Mouse (Mus musculus) liver, embryonic 16.5 days (tissue): ENCODE results near the gene Ankmy1. TPM values are rescaled to one million over a fixed set of nuclear protein-coding genes. Genes with fewer than 3 reads are reported as not detected.

Source experiments
- ATAC-seq: fragments of 200-750 bp; cut with Nextera tagmentation; 2 replicates; pipeline ENCODE4 v1.8.0; 2017; ENCODE audit warnings: low read depth, mild to moderate bottlenecking, moderate number of reproducible peaks, moderate library complexity
- H3K27ac ChIP-seq: fragments of 300-500 bp; sonication (generic); 2 replicates; pipeline ENCODE4 v1.5.1; 2014; ENCODE audit warnings: mild to moderate bottlenecking, low read length
- H3K27me3 ChIP-seq: fragments of 300-500 bp; sonication (generic); 2 replicates; pipeline ENCODE4 v1.6.1; 2014; ENCODE audit warnings: low read depth, low read length, mixed read lengths; ENCODE audit not compliant: control insufficient read depth, insufficient read depth
- H3K36me3 ChIP-seq: fragments of 300-500 bp; sonication (generic); 2 replicates; pipeline ENCODE4 v1.6.1; 2014; ENCODE audit warnings: mild to moderate bottlenecking; ENCODE audit not compliant: control insufficient read depth, insufficient read depth
- H3K4me1 ChIP-seq: fragments of 300-500 bp; sonication (generic); 2 replicates; pipeline ENCODE4 v1.6.1; 2014; ENCODE audit warnings: low read depth, low read length, mixed read lengths; ENCODE audit not compliant: control insufficient read depth
- H3K4me2 ChIP-seq: fragments of 300-500 bp; sonication (generic); 2 replicates; pipeline ENCODE4 v1.6.1; 2014; ENCODE audit warnings: low read depth, low read length, mixed read lengths
- H3K4me3 ChIP-seq: fragments of 300-500 bp; sonication (generic); 2 replicates; pipeline ENCODE4 v1.5.1; 2014; ENCODE audit warnings: low read depth, mild to moderate bottlenecking, low read length
- H3K9ac ChIP-seq: fragments of 300-500 bp; sonication (generic); 2 replicates; pipeline ENCODE4 v1.6.1; 2014; ENCODE audit warnings: low read depth, low read length
- H3K9me3 ChIP-seq: fragments of 300-500 bp; sonication (generic); replicated peaks from 2 replicates; pipeline ENCODE4 v1.6.1; 2016; ENCODE audit warnings: low read length; ENCODE audit not compliant: control insufficient read depth
- WGBS: fragments of 180-500 bp; shearing (Covaris S2); extraction: QIAGEN DNeasy Blood & Tissue Kit; methylation state at CpG from one replicate; pipeline ENCODE4 v1.1.7; 2014; ENCODE audit not compliant: insufficient replicate concordance; 5-methylcytosine and 5-hydroxymethylcytosine counted together
- polyA plus RNA-seq: library from polyadenylated mRNA; unstranded; fragments of >200 nt; fragmentation: Nextera tagmentation; extraction: Ambion mirVana; gene quantifications from 2 replicates; pipeline ENCODE4 v1.2.1, GENCODE M21; 2015

Gene Ankmy1
- polyA plus RNA-seq, 1 experiment from 2014 or later: not detected

- H3K9ac ChIP-seq: no peak overlapping the region
Observed at GRCm38 (mm10) chr1:92866170-92866569, 36.5 kb downstream of the Ankmy1 start.

GRCm38 (mm10) chr1:92863268-92863667 lies 39.4 kb downstream of the Ankmy1 start:
- ATAC-seq: no peak

More at GRCm38 (mm10) chr1:92866170-92866569, 36.5 kb downstream of the Ankmy1 start:
- Histone ChIP-seq H3K27ac (no peak overlapping the region), H3K4me1 (no peaks in the 10 kb centered on the region), H3K4me3 (no peak overlapping the region), H3K36me3 (no peaks in the 10 kb centered on the region), H3K4me2 (no peak overlapping the region), H3K27me3 (no peaks in the 10 kb centered on the region), H3K9me3 (no peaks in the 10 kb centered on the region)
- WGBS: 61% methylated on average over 2 of the region's 2 CpGs
- no peak for ATAC-seq

GRCm38 (mm10) chr1:92861503-92861902 lies 41.2 kb downstream of the Ankmy1 start:
- no peaks in the 10 kb centered on the region for H3K4me1 ChIP-seq
- H3K27ac ChIP-seq: no peak overlapping the region
- 60% methylated on average over 6 of the region's 6 CpGs for WGBS
- no peaks in the 10 kb centered on the region for H3K36me3 ChIP-seq
- no peak for ATAC-seq
- no peaks in the 10 kb centered on the region for H3K27me3 ChIP-seq
- H3K9me3 ChIP-seq: no peaks in the 10 kb centered on the region
- H3K4me3 ChIP-seq: no peak overlapping the region
- no peak overlapping the region for H3K4me2 ChIP-seq
- no peak overlapping the region for H3K9ac ChIP-seq

More at GRCm38 (mm10) chr1:92863268-92863667, 39.4 kb downstream of the Ankmy1 start:
- 50% methylated on average over 4 of the region's 4 CpGs for WGBS
- H3K4me2 ChIP-seq: no peak overlapping the region
- H3K4me1 ChIP-seq: no peaks in the 10 kb centered on the region
- H3K9ac ChIP-seq: no peak overlapping the region
- no peaks in the 10 kb centered on the region for H3K27me3 ChIP-seq
- no peaks in the 10 kb centered on the region for H3K36me3 ChIP-seq
- no peak overlapping the region for H3K27ac ChIP-seq
- H3K9me3 ChIP-seq: no peaks in the 10 kb centered on the region
- no peak overlapping the region for H3K4me3 ChIP-seq

DNA sequence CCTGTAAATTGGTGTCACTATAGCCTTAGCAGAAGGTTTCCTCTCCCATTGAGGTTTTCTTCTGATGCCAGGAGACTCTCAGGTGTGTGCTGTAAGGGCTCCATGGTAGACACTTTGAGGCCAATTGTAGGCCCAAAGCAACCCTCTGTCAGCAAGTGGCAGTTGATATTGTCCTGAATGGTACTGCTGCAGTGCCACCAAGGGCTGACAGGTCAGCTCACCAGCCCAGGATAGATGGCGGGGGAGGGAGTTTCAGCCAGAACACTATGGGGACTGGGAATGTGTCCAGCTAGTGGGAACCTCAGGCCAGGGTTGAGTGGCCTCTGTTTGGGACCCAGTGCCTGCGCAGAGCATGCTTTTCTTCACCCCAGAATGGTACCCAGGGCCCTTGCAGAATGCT lies 50.3 kb downstream of the Ankmy1 start:
- H3K4me2 ChIP-seq: no peak overlapping the region
- no peak overlapping the region for H3K4me3 ChIP-seq
- peaks cover 16% of the 10 kb centered on the region for H3K27me3 ChIP-seq
- H3K9ac ChIP-seq: no peak overlapping the region
- no peak for ATAC-seq
- no peaks in the 10 kb centered on the region for H3K4me1 ChIP-seq
- no peaks in the 10 kb centered on the region for H3K36me3 ChIP-seq
- WGBS: 66% methylated on average over 2 of the region's 2 CpGs
- H3K9me3 ChIP-seq: no peaks in the 10 kb centered on the region
- H3K27ac ChIP-seq: no peak overlapping the region

DNA sequence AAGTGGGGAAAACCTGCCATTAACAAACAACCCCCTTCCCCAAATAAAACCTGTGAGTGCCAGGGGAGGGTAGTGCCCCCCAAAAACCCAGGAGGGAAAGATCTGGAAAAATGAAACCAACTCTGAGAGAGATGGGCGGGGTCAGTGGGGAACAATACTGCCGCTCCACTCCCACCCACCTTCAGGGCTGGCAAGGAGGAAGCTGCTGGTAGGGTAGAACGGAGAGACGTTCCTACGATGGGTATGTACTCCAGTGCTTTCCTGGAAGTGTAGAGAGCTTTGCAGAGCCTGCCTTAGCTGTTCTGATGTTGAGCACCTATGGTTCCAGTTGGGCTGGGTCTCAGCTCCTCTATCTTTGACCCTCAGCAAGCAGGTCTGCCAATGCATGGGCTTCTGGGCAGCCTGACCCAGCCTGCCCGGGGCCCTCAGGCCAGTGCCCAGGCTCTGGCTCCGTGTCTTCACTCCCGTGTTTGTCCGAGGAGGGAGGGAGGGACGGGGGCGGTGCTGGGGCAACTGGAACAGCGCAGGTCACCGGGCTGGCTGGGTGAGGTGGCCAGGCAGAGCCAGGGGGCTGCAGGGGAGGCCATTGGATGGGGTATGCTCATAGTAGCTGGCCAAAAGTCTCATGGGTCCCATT lies 52.6 kb downstream of the Ankmy1 start:
- Histone ChIP-seq H3K27ac (no peak overlapping the region), H3K4me1 (no peaks in the 10 kb centered on the region), H3K4me2 (no peak overlapping the region), H3K4me3 (no peak overlapping the region), H3K9me3 (no peaks in the 10 kb centered on the region), H3K27me3 (peaks cover 17% of the 10 kb centered on the region), H3K36me3 (no peaks in the 10 kb centered on the region), H3K9ac (no peak overlapping the region)
- WGBS: 34% methylated on average over 13 of the region's 13 CpGs
- no peak for ATAC-seq

DNA sequence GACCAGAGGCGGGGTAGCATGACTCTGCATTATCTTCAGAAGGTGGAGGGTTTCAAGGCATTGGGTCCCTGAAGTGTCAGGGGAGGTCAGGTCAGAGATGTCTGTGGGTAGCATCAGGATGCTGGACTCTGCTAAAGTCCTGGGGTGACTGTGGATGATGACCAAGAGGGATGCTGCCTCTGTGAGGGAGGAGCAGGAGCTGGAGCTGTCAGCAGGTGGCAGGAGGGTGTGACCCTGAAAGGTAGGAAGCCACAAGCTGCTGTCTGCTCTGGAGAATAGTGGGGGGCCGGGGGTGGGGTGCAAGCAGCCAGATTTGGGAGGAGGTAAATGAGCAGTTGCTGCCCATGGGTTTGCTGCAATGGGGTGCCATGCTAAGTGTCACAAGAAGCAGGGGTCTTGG lies 53.2 kb downstream of the Ankmy1 start:
- WGBS: 26% methylated on average over 2 of the region's 2 CpGs
- Histone ChIP-seq H3K27me3 (peaks cover 17% of the 10 kb centered on the region), H3K9me3 (no peaks in the 10 kb centered on the region), H3K4me3 (no peak overlapping the region), H3K27ac (no peak overlapping the region), H3K9ac (no peak overlapping the region), H3K36me3 (no peaks in the 10 kb centered on the region), H3K4me2 (no peak overlapping the region), H3K4me1 (no peaks in the 10 kb centered on the region)
- no peak for ATAC-seq

DNA sequence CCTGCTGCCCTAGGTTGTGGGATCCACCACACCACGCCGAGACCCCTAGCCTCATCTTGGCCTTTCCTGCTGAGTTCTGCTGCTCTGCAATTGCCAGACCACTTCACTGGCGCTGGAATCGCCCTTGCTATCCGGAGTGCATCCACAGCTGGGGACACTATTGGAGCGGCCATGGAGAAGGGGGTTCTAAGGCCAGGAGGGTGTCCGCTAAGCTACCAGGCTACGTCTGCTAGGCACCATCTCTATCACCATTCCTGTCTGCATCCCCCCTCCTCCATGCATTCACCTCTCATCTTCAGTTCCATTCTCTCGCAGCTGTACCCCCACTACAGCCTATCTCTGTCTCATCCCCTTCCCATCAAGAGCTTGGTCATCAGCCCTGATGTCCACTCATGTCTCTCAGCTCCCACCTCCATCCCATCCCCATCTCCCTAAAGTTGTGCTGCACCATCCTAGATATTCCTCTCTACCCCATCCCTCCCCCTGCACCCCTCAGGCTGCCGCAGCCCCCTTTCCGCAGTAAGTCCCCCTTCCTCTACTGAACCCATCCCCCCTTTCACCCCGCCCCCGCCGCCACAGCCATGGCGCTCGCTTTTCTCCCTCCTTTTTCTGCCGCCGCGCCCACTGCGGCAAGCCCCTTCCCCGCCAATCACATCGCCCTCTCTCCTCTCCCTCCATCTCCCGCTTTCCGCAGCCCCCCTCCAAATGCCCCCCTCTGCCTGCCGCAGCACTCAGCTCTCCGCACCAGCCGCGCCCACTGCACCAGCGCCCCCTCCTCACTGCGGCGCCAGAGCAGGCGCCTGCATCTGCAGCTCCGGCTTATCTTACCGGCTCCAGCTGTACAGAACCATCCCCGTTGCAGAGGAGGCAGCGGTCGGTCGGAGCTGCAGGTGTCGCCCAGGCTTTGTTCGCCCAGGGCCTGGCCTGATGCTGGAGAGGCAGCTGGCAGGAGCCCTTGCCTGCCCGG lies 54.5 kb downstream of the Ankmy1 start:
- no peak for ATAC-seq
- 8% methylated on average over 37 of the region's 41 CpGs for WGBS
- Histone ChIP-seq H3K27ac (no peak overlapping the region), H3K9me3 (no peaks in the 10 kb centered on the region), H3K4me2 (no peak overlapping the region), H3K27me3 (peaks cover 17% of the 10 kb centered on the region), H3K9ac (no peak overlapping the region), H3K36me3 (no peaks in the 10 kb centered on the region), H3K4me3 (no peak overlapping the region), H3K4me1 (no peaks in the 10 kb centered on the region)

DNA sequence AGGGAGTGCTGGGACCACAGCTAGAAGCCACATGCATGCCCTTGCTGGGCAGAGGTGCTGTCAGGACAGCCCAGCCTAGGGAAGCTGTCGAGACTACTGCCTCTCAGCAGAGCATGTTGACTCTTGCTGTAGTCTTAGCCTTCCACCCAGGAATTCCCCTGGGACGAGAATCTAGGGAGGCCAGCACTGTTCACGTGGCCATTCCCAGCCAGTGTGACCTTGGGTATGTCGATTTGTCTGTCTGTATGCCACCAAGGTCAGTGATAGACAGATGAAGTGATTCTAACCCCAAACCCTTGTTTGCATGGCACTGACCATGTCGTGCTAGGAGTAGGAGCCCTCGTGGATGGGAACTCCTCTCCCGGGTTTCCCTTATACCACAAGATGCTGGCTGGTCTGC lies 56.8 kb downstream of the Ankmy1 start:
- Histone ChIP-seq H3K4me1 (no peaks in the 10 kb centered on the region), H3K36me3 (no peaks in the 10 kb centered on the region), H3K27me3 (peaks cover 17% of the 10 kb centered on the region), H3K4me2 (no peak overlapping the region), H3K4me3 (no peak overlapping the region), H3K9me3 (no peaks in the 10 kb centered on the region), H3K27ac (no peak overlapping the region), H3K9ac (no peak overlapping the region)
- 42% methylated on average over 7 of the region's 7 CpGs for WGBS
- ATAC-seq: no peak

- Histone ChIP-seq H3K9ac (no peak overlapping the region), H3K27me3 (no peaks in the 10 kb centered on the region), H3K4me3 (no peak overlapping the region), H3K4me2 (no peak overlapping the region), H3K9me3 (no peaks in the 10 kb centered on the region), H3K27ac (no peak overlapping the region), H3K36me3 (no peaks in the 10 kb centered on the region), H3K4me1 (no peaks in the 10 kb centered on the region)
- WGBS: 43% methylated on average over 3 of the region's 3 CpGs
- ATAC-seq: no peak
Observed at GRCm38 (mm10) chr1:92841427-92841826, 61.3 kb downstream of the Ankmy1 start.
